In the genomic region with DNA sequence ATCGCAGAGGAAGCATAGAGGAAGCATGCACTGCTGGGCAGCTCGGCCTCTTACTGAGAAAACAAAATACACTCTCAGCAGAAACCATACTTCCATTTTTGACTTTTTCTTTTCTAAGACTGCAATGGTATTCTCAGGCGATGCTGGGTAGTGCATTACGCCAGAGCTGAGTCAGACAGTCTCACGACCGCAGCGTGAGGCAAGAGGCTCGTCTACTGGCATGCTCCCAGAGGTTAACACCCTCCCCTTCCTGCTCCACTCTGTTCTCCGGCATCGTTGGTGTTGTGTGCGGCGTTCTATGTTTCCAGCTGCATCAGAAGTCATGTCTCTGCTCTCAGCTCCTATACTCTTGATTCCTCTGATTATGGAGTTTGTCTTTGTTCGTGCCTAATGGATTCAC, we compare ENCODE assay signal across 12 mouse cellular contexts.
DNase-seq lines count a peak whose midpoint lies in the region; ATAC-seq and TF ChIP-seq lines count a peak whose summit lies in the region.
"Had no signal": no experiment of that assay in that cellular context is flagged by ENCODE, and none has a peak within 500 bp of the region (broad histone marks: within the 10 kb centered on the region; RNA-seq: fewer than 3 reads in every experiment).

No protein-coding gene starts in this region.

- no peak for TF ChIP-seq CTCF in kidney, adult 2 months (conservative IDR thresholded peaks at IDR 0.05; ENCODE audit: insufficient read depth, insufficient read length, low read depth, low read length)
- no peak for TF ChIP-seq CTCF in intestine, postnatal 0 days (IDR thresholded peaks at IDR 0.05; ENCODE audit: low read depth)

- H3K27ac ChIP-seq in kidney, adult 2 months (ENCODE audit: insufficient read depth, low read depth, low read length): no peak overlapping the region
- H3K27ac ChIP-seq in intestine, postnatal 0 days (ENCODE audit: low read depth, low read length): no peak overlapping the region
- H3K27ac ChIP-seq: liver, embryonic 13.5 days had no signal

- WGBS in kidney, adult 2 months: 74% methylated on average over 13 of the region's 13 CpGs
- 89% methylated on average over 13 of the region's 13 CpGs for WGBS in intestine, postnatal 0 days

- no peak overlapping the region for H3K4me3 ChIP-seq in kidney, adult 2 months (ENCODE audit: insufficient read depth, low read depth, low read length)
- no peak overlapping the region for H3K4me3 ChIP-seq in intestine, postnatal 0 days (ENCODE audit: low read depth, low read length)
- H3K4me3 ChIP-seq: liver, embryonic 13.5 days had no signal

- ATAC-seq in intestine, postnatal 0 days: no peak

- peaks cover 1% of the 10 kb centered on the region; the same call in 1 of the 2 replicates for H3K36me3 ChIP-seq in kidney, adult 2 months (ENCODE audit: control insufficient read depth, insufficient read depth, low read length)
- peaks cover 27% of the 10 kb centered on the region for H3K36me3 ChIP-seq in intestine, postnatal 0 days (ENCODE audit: control insufficient read depth, insufficient read depth)

- no peak for TF ChIP-seq POLR2A in kidney, adult 2 months (IDR thresholded peaks at IDR 0.05; ENCODE audit: low read depth, low read length)

- H3K9me3 ChIP-seq in intestine, postnatal 0 days (ENCODE audit: control insufficient read depth): no peaks in the 10 kb centered on the region
- H3K9me3 ChIP-seq: liver, embryonic 13.5 days had no signal

- no peak overlapping the region for H3K4me2 ChIP-seq in intestine, postnatal 0 days (replicated peaks; ENCODE audit: low read depth)
- H3K4me2 ChIP-seq: liver, embryonic 13.5 days had no signal

- no peak overlapping the region for H3K9ac ChIP-seq in intestine, postnatal 0 days (ENCODE audit: low read depth, low read length)
- H3K9ac ChIP-seq: liver, embryonic 13.5 days had no signal

- DNase-seq in kidney, adult 2 months: peak; percentile 12
- DNase-seq in kidney, postnatal 4 days: no peak
- DNase-seq in 3T3-L1 (ENCODE audit: low read depth, low spot score): peak; percentile 76
- peak; percentile 33 for DNase-seq in adrenal gland, postnatal 10 days
- peak; percentile 22 for DNase-seq in lung, postnatal 36 days
- DNase-seq in ovary, postnatal 36 days (ENCODE audit: low spot score): no peak
- DNase-seq: kidney, adult 18-20 months; layer of hippocampus, postnatal 36 days; liver, embryonic 13.5 days; retina, postnatal 1 day; thymus, postnatal 14 days had no signal

- H3K27me3 ChIP-seq in kidney, adult 2 months (replicated peaks; ENCODE audit: control insufficient read depth, insufficient read depth, low read length): no peaks in the 10 kb centered on the region
- H3K27me3 ChIP-seq in intestine, postnatal 0 days (replicated peaks; ENCODE audit: control insufficient read depth, insufficient read depth, low read length): no peaks in the 10 kb centered on the region
- H3K27me3 ChIP-seq: liver, embryonic 13.5 days had no signal

- no peaks in the 10 kb centered on the region for H3K4me1 ChIP-seq in kidney, adult 2 months (ENCODE audit: control insufficient read depth, insufficient read depth, low read length)
- H3K4me1 ChIP-seq in intestine, postnatal 0 days (replicated peaks; ENCODE audit: control insufficient read depth, insufficient read depth, low read length): no peaks in the 10 kb centered on the region
- H3K4me1 ChIP-seq: liver, embryonic 13.5 days had no signal

Comparison
In these comparisons a context has a peak if more than half of its experiments do, and no peak if none do; other contexts are left out.
1. DNase-seq: peak in kidney, adult 2 months (single experiment), 3T3-L1 (single experiment), adrenal gland, postnatal 10 days (single experiment) and lung, postnatal 36 days (single experiment); none in kidney, postnatal 4 days (0 of 2) and ovary, postnatal 36 days (single experiment).